Mouse (Mus musculus) midbrain, embryonic 14.5 days (tissue): ENCODE measurements around the gene Cxcr5. TPM values are rescaled to one million over a fixed set of nuclear protein-coding genes. Genes with fewer than 3 reads are reported as not detected.

ENCODE experiments used
- ATAC-seq: fragments of 200-750 bp; cut with Nextera tagmentation; 2 replicates; pipeline ENCODE4 v1.8.0; 2017; ENCODE audit warnings: moderate number of reproducible peaks, moderate library complexity; ENCODE audit not compliant: low FRiP score, low TSS enrichment
- DNase-seq: peaks from one replicate; pipeline ENCODE4 v3.0.0-alpha.2; 2015
- H3K27ac ChIP-seq: fragments of 300-500 bp; sonication (generic); replicated peaks from 2 replicates; pipeline ENCODE4 v1.5.1; 2014; ENCODE audit warnings: mild to moderate bottlenecking, low read depth, low read length, moderate library complexity
- H3K27me3 ChIP-seq: fragments of 300-500 bp; sonication (generic); 2 replicates; pipeline ENCODE4 v1.6.1; 2014; ENCODE audit warnings: low read length, control low read depth, mixed read lengths; ENCODE audit not compliant: control insufficient read depth, insufficient read depth
- H3K36me3 ChIP-seq: fragments of 300-500 bp; sonication (generic); 2 replicates; pipeline ENCODE4 v1.6.1; 2014; ENCODE audit warnings: low read length, control low read depth; ENCODE audit not compliant: control insufficient read depth, insufficient read depth
- H3K4me1 ChIP-seq: fragments of 300-500 bp; sonication (generic); 2 replicates; pipeline ENCODE4 v1.6.1; 2014; ENCODE audit warnings: mild to moderate bottlenecking, antibody characterized with exemption, low read length, control low read depth; ENCODE audit not compliant: control insufficient read depth, insufficient read depth
- H3K4me2 ChIP-seq: fragments of 300-500 bp; sonication (generic); 2 replicates; pipeline ENCODE4 v1.6.1; 2014; ENCODE audit warnings: mild to moderate bottlenecking, low read length, moderate library complexity
- H3K4me3 ChIP-seq: fragments of 300-500 bp; sonication (generic); replicated peaks from 2 replicates; pipeline ENCODE4 v1.5.1; 2014; ENCODE audit warnings: low read depth, low read length
- H3K9ac ChIP-seq: fragments of 300-500 bp; sonication (generic); replicated peaks from 2 replicates; pipeline ENCODE4 v1.6.1; 2014; ENCODE audit warnings: mild to moderate bottlenecking, low read length, moderate library complexity
- H3K9me3 ChIP-seq: fragments of 300-500 bp; sonication (generic); 2 replicates; pipeline ENCODE4 v1.6.1; 2016; ENCODE audit warnings: low read length, control low read depth, mixed read lengths; ENCODE audit not compliant: control insufficient read depth
- WGBS: fragments of 180-500 bp; shearing (Covaris S2); extraction: QIAGEN DNeasy Blood & Tissue Kit; methylation state at CpG from one replicate; pipeline ENCODE4 v1.1.7; 2014; 5-methylcytosine and 5-hydroxymethylcytosine counted together
- polyA plus RNA-seq: library from polyadenylated mRNA; unstranded; fragments of >200 nt; fragmentation: Nextera tagmentation; extraction: Ambion mirVana; gene quantifications from 2 replicates; pipeline ENCODE4 v1.2.1, GENCODE M21; 2014

The Cxcr5 gene
- polyA plus RNA-seq, 1 experiment from 2014 or later = not detected

DNA sequence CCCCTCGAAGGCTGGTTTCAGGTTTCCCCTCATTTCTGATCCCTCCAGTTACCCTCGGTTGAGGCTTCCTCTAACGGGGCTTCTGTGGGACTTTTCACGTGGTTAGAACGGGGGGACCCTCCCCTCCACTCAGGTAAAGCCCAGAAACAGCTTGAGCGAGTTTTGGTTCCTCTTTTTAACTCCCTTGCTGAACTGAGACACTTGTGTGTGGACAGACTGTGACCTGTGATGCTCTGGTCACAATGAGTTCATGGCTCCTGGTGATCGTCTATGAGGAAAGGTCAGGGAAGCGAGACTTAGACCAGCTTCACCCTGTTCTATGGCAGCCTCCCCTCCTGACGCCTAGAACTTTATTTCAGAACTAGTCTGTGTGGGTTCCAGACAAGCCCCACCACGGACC is 39.8 kb downstream of the Cxcr5 start:
- H3K4me2 ChIP-seq = no peak overlapping the region
- DNase-seq (no peak), ATAC-seq (no peak)
- 87% methylated on average over 10 of the region's 10 CpGs for WGBS
- H3K36me3 ChIP-seq = no peaks in the 10 kb centered on the region
- no peaks in the 10 kb centered on the region for H3K4me1 ChIP-seq
- no peak overlapping the region for H3K27ac ChIP-seq
- no peak overlapping the region for H3K9ac ChIP-seq
- no peak overlapping the region for H3K4me3 ChIP-seq
- H3K9me3 ChIP-seq = no peaks in the 10 kb centered on the region
- no peaks in the 10 kb centered on the region for H3K27me3 ChIP-seq

DNA sequence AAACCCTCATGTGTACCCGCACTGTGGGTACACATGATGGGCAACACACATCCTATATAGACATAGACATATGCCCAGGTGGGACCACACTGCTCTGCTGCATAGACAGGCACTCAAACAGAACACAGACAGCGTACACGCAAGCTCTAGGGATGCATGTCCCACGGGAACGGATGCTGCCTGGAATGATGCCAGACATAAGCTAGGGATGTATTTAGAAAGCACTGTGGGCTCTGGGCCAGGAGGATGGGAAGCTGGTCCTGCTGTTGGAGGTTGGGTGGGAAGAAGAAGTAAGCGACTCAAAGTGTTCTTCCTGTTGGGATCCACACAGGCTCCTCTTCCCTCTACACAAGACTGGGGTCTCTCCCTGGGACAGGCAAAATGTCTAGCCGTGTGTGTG is 43.6 kb downstream of the Cxcr5 start:
- H3K9me3 ChIP-seq = no peaks in the 10 kb centered on the region
- no peak overlapping the region for H3K27ac ChIP-seq
- H3K27me3 ChIP-seq = no peaks in the 10 kb centered on the region
- 77% methylated on average over 7 of the region's 7 CpGs for WGBS
- H3K36me3 ChIP-seq = no peaks in the 10 kb centered on the region
- no peak overlapping the region for H3K4me3 ChIP-seq
- DNase-seq (no peak), ATAC-seq (no peak)
- H3K4me2 ChIP-seq = no peak overlapping the region
- H3K4me1 ChIP-seq = no peaks in the 10 kb centered on the region
- no peak overlapping the region for H3K9ac ChIP-seq

DNA sequence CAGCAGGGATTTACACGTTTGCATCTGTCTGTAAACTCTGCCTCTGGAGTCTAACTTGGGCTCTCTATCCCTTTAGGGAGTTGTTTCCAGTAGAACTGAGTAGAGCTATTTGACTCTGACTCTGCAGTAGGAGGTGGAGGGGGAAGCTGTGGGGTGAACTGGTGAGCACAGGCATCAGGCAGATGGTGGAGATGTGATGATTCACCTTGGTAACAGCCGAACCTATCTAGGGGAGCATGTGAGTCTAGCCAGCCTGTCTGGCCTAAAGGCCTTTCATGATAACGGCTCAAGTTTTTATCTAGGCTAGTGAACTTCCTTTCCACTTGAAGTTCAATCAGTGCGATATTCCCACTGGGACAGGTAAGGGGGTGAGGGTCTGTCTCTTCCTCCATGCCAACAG is 44.3 kb downstream of the Cxcr5 start:
- ATAC-seq (no peak), DNase-seq (no peak)
- no peaks in the 10 kb centered on the region for H3K36me3 ChIP-seq
- H3K9ac ChIP-seq = no peak overlapping the region
- no peak overlapping the region for H3K27ac ChIP-seq
- no peak overlapping the region for H3K4me3 ChIP-seq
- no peaks in the 10 kb centered on the region for H3K9me3 ChIP-seq
- no peaks in the 10 kb centered on the region for H3K4me1 ChIP-seq
- 79% methylated on average over 4 of the region's 4 CpGs for WGBS
- H3K4me2 ChIP-seq = no peak overlapping the region
- H3K27me3 ChIP-seq = no peaks in the 10 kb centered on the region

DNA sequence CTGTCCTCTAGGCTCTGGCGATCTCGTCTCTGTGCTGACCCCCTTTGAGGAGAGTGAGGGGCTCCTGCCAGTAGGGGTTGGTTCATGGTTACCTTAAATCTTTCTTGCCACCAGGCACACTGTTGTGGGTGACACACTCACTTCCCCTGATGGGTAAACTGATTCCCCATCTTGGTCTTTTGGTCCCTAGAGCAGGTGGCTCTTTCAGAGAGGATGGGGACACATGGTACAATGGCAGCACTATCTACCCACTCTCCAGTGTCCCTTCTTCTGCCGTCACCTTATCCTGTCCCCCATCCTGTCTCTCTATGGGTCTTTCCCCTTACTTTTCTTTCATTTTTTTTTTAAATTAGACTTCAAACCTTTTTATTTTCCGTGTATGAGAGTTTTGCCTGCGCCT is 45.8 kb downstream of the Cxcr5 start:
- H3K4me2 ChIP-seq = no peak overlapping the region
- ATAC-seq (no peak), DNase-seq (no peak)
- no peak overlapping the region for H3K27ac ChIP-seq
- no peaks in the 10 kb centered on the region for H3K4me1 ChIP-seq
- H3K9me3 ChIP-seq = no peaks in the 10 kb centered on the region
- no peaks in the 10 kb centered on the region for H3K27me3 ChIP-seq
- H3K9ac ChIP-seq = no peak overlapping the region
- no peaks in the 10 kb centered on the region for H3K36me3 ChIP-seq
- no peak overlapping the region for H3K4me3 ChIP-seq
- WGBS = 93% methylated on average over 5 of the region's 5 CpGs

DNA sequence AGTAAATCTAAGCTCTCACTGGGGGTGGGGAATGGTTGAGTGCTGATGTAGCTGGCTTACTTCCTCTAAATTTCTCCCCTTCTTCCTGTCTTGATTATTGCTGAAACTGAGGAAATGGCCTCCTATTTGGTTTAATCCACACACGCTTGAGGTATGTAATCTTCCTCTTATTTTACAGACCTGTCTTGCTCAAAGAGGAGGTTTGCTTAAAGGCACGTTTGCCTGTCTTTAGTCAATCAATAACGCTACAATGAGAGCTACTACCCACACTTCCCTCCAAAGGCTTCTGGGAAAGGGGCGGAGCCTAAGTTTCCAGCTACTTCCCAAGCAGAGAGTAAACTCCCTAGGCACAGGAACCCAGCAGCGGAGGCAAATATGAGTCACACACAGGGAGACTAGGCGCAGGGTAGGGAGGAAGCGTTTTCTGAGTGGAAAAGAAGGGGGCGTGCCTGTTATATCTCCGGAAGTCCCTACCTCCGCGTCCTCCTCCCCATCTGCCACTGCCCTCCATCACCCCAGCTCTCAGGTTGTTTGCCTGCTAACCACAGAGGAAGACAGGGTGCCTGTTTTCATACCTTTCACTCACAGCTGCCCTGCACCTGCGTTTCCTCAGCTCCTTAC is 46.4 kb downstream of the Cxcr5 start:
- Histone ChIP-seq H3K9ac (no peak overlapping the region), H3K4me1 (no peaks in the 10 kb centered on the region), H3K9me3 (no peaks in the 10 kb centered on the region), H3K27me3 (no peaks in the 10 kb centered on the region), H3K4me3 (no peak overlapping the region), H3K36me3 (no peaks in the 10 kb centered on the region), H3K27ac (no peak overlapping the region), H3K4me2 (no peak overlapping the region)
- DNase-seq (no peak), ATAC-seq (no peak)
- 74% methylated on average over 12 of the region's 12 CpGs for WGBS

DNA sequence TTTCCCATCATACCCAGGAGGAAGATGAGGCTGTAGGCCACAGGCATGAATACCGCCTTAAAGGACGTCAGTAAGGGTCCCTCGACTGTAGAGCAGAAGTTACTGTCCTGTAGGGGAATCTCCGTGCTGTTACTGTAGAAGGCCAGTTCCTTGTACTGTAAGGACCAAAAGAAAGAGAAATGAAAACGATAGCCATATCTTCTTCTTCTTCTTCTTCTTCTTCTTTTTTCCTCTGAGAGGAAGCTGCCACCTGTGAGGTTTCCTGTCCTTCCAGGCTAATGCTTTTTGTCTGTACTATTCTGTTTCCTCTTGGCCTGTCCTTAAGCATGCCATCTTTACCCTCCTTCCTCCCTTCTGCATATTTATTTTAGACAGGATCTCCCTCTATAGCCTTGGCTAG is 47.5 kb downstream of the Cxcr5 start:
- Histone ChIP-seq H3K4me1 (peaks cover 10% of the 10 kb centered on the region; the same call in 1 of the 2 replicates), H3K9me3 (no peaks in the 10 kb centered on the region), H3K36me3 (peaks cover 3% of the 10 kb centered on the region; the same call in 1 of the 2 replicates), H3K4me2 (no peak overlapping the region), H3K27me3 (no peaks in the 10 kb centered on the region), H3K9ac (no peak overlapping the region), H3K4me3 (no peak overlapping the region), H3K27ac (no peak overlapping the region)
- DNase-seq = no peak
- no peak for ATAC-seq
- 91% methylated on average over 5 of the region's 5 CpGs for WGBS

DNA sequence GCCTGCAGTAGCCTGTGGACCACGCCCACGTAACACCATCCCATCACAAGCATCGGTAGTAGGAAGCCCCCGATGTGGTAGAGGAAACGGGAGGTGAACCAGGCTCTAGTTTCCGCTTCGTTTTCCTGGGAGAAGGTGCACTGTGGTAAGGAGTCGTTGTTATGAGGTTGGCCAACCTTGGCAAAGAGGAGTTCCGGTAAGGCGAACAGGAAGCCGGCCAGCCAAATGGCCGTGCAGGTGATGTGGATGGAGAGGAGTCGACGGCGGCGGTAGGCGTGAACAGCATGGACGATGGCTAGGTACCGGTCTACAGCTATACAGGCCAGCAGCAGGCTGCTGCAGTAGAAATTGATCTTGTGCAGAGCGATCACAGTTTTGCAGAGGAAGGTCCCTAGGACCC is 48.1 kb downstream of the Cxcr5 start:
- no peak overlapping the region for H3K27ac ChIP-seq
- WGBS = 77% methylated on average over 20 of the region's 20 CpGs
- no peak for ATAC-seq
- DNase-seq = no peak
- no peak overlapping the region for H3K9ac ChIP-seq
- no peaks in the 10 kb centered on the region for H3K27me3 ChIP-seq
- H3K36me3 ChIP-seq = peaks cover 8% of the 10 kb centered on the region
- no peak overlapping the region for H3K4me2 ChIP-seq
- H3K9me3 ChIP-seq = no peaks in the 10 kb centered on the region
- H3K4me1 ChIP-seq = peaks cover 10% of the 10 kb centered on the region; the same call in 1 of the 2 replicates
- no peak overlapping the region for H3K4me3 ChIP-seq

DNA sequence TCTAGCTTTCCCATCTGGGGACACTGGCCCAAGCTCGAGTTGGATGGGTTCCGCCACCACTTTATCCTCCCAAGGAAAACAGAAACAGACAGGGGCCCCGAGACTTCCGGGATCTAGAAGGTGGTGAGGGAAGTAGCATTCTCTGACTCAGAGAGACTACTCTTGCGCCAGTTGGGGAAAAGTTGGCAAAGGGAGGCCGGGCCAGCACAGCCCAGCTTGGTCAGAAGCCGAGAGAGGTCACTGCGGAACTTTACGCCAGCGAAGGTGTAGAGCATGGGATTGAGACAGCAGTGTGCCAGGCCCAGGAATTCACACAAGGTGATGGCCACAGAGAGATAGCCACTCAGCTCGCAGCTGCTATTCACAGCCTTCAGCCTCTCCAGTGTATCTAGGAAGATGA is 48.6 kb downstream of the Cxcr5 start:
- Histone ChIP-seq H3K9ac (no peak overlapping the region), H3K36me3 (peaks cover 13% of the 10 kb centered on the region), H3K4me1 (peaks cover 10% of the 10 kb centered on the region; the same call in 1 of the 2 replicates), H3K27me3 (no peaks in the 10 kb centered on the region), H3K9me3 (no peaks in the 10 kb centered on the region), H3K4me2 (no peak overlapping the region), H3K4me3 (no peak overlapping the region), H3K27ac (no peak overlapping the region)
- DNase-seq (no peak), ATAC-seq (no peak)
- 94% methylated on average over 11 of the region's 11 CpGs for WGBS

DNA sequence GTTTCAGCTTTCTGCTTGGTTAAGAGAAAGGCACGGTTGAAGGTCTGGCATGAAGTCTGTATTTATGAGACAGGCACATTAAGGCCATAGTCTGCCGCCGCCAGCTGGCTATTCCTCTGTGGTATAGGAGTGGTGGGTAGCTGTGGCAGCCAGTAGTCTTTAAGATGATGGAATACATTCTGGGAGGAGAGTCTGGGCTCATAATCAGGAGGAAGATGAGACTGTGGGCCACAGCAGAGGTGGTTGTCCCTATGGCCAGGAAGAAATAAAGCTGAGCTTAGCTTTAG is 49.0 kb downstream of the Cxcr5 start:
- no peak overlapping the region for H3K27ac ChIP-seq
- no peak overlapping the region for H3K4me2 ChIP-seq
- no peak overlapping the region for H3K4me3 ChIP-seq
- 95% methylated on average over 3 of the region's 3 CpGs for WGBS
- no peak overlapping the region for H3K9ac ChIP-seq
- ATAC-seq (no peak), DNase-seq (no peak)
- H3K4me1 ChIP-seq = peaks cover 10% of the 10 kb centered on the region; the same call in 1 of the 2 replicates
- no peaks in the 10 kb centered on the region for H3K9me3 ChIP-seq
- H3K27me3 ChIP-seq = no peaks in the 10 kb centered on the region
- H3K36me3 ChIP-seq = peaks cover 18% of the 10 kb centered on the region
